Mouse (Mus musculus): ENCODE measurements around the gene Olfr750.

Gene Olfr750

DNA sequence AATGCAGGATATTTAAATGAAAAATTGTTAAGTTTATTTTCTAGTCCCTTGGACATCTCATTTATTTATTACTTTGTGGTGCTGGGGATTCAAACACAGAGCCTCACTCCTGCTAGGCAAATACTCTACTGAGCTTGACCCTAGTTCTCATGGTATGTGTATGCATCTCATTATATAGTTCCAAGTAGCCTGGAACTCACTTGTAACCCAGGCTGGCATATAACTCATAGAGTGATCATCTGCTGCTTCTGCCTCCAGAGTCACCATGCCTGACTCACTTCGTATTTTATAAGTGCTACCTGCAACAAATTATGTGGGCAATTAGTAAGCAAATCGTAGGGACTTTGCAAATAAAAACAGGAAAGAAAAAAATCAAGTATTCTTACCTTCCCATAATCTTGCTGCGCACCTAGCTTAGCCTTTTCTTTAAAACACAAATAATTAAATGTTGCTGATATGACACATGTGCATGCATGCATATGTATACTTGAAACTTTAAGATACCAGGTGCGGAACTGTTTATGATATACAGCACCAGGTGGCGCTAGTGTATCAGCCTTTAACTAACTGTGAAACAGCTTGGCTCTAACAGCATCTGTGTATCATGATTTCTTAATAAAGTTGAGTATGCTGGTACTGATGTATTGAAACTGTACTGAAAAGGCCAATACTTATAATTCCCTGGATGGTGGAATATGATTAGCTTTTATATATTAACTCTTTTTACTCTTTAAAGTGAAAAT, 47.7 kb downstream of the Olfr750 start:
- peak; percentile 57 for DNase-seq (ENCODE audit: low spot score)

DNA sequence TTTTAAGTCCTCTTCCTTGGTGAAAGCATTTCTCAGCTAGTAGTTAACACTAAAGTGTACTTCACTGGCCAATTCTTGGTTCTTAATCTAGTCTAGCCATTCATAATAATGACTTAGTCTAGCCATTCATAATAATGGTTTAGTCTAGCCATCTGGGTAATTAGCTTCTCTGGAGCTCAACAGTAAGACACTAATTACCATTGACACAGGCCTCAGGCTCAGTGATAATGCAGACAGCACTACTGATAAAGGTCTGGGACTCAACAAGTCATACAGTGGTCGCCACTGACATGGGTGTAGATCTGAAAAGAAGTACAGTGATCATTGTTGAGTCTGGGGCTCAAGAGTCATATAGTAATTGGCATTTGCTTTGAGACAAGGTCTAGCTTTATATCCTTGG, 49.4 kb downstream of the Olfr750 start:
- DNase-seq (ENCODE audit: low spot score) = no peak

DNA sequence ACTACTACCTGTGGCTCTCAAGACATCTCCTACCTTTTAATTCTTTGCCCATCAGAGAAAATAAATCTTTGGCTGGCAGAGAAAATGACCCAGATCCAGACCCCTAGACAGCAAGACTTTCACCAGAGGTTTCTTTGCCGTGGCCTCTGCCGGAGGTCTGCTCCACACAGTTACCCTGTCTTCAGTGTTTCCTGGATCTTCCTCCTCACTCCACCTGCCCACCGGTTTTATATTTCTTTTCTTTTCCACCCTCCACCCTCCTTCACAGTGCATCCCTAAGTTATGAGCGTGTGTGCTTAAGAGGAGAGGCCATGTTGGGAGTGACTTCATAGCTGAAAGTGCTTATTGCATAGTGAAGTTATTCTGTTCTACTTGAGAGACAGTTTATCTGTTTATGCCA, 50.8 kb downstream of the Olfr750 start:
- DNase-seq (ENCODE audit: low spot score) = no peak

DNA sequence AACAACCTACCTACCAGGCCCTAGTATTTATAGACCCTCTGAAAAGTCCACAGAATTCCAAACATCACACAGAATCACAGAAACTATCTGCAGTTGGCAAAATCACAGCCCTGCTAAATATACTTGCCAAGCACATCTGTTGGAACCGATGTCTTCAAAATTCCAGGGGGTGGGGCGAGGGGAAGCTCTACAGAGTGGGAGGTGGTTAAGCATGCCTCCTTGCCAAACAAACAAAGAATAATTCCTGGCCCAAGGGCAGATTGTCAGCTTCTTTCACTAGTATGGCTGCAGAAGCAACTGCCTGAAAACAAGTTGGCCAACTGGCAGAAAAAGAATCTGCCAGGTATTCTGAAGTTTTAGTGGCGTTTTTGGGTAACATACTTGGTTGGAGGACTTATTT, 57.0 kb downstream of the Olfr750 start:
- no peak for DNase-seq (ENCODE audit: low spot score)

Data from left cerebral cortex, adult 11 months (tissue).